Mouse (Mus musculus) large intestine, adult 2 months (tissue): Measurements from ENCODE around the gene Muc20. TPM values are rescaled to one million over a fixed set of nuclear protein-coding genes. Genes with fewer than 3 reads are reported as not detected.

ENCODE experiments used
- DNase-seq: peaks from one replicate; pipeline ENCODE4 v3.0.0-alpha.2; 2012; ENCODE audit warnings: low read depth, low spot score
- WGBS: fragments of 180-500 bp; shearing (Covaris S2); methylation state at CpG from one replicate; pipeline ENCODE4 v1.1.7; 2018; 5-methylcytosine and 5-hydroxymethylcytosine counted together
- polyA plus RNA-seq: library from polyadenylated mRNA; depleted of rRNA; stranded (reverse); fragments of >200 nt; gene quantifications from 2 replicates; pipeline ENCODE4 v1.2.3, GENCODE M21; 2012; rRNA removed

The Muc20 gene
- 0.05 TPM in 1 of 2 replicates, not detected in the other for polyA plus RNA-seq

DNA sequence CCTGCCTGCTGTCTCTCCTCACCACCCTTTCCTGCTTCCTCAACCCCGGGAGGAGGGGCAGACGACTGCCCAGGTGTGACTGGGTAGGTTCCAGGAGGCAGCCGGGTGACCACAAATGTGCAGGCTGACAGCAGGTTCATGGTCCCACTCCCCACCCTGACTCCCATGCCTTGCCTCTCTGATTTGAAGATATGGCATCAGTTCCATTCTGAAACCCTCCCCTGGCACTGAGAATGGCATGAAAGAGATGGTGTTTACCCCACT is at the start of gene Muc20:
Muc20 (minus strand) TSS at position 10 of the 264 bp plus-strand sequence.
- WGBS, result 40% methylated on average over 3 of the region's 3 CpGs
- no peak for DNase-seq

- WGBS, result 85% methylated on average over 4 of the region's 4 CpGs
- DNase-seq, result no peak
Measured at GRCm38 (mm10) chr16:32831501-32831900, 34.3 kb upstream of the Muc20 start.

DNA sequence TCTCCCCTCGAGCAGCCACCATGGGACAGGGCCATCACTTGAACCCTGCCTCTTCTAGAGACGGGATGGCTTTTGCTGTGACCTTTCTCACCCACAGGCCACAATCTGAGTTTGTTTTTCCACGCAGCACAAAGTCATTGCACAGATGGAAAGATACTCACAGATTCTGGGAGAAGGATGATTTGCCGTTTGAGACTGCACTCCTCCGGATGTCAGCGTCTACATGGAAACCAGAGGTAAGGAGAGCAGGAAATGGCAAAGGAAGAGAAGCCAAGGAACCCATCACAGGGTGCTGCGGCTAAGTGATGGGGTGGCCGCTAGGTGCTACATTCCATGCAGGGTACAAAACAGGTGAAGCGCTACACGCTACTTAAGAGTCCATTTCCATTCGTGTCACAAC is 31.9 kb upstream of the Muc20 start:
- 88% methylated on average over 11 of the region's 11 CpGs for WGBS

GRCm38 (mm10) chr16:32826521-32826920 is 29.3 kb upstream of the Muc20 start:
- DNase-seq, result no peak
- 95% methylated on average over 11 of the region's 11 CpGs for WGBS

More for the DNA sequence above, 31.9 kb upstream of the Muc20 start:
- no peak for DNase-seq

DNA sequence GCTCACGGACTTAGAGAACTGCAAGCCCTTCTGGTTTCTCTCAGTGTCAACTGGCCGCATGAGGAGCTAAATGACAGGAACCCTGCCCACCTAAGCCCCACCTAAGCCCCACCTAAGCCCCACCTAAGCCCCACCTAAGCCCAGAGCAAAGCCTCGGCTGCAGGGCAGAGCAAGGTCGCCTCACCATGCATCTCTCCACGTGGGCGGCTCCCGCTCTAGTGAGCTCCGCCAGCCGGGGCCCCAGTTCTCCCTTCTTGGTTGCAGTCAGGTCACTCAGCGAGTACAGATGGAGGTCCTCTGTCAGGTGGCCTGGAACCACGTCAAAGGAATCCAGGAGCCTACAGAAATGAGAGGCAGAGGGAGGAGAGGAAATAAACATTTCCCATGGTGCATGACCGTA is 28.1 kb upstream of the Muc20 start:
- no peak for DNase-seq
- WGBS, result 65% methylated on average over 12 of the region's 12 CpGs

GRCm38 (mm10) chr16:32824061-32824460 is 26.8 kb upstream of the Muc20 start:
- 94% methylated on average over 13 of the region's 13 CpGs for WGBS

GRCm38 (mm10) chr16:32823487-32823886 is 26.3 kb upstream of the Muc20 start:
- no peak for DNase-seq
- WGBS, result 84% methylated on average over 8 of the region's 8 CpGs

More at GRCm38 (mm10) chr16:32824061-32824460, 26.8 kb upstream of the Muc20 start:
- DNase-seq, result no peak

DNA sequence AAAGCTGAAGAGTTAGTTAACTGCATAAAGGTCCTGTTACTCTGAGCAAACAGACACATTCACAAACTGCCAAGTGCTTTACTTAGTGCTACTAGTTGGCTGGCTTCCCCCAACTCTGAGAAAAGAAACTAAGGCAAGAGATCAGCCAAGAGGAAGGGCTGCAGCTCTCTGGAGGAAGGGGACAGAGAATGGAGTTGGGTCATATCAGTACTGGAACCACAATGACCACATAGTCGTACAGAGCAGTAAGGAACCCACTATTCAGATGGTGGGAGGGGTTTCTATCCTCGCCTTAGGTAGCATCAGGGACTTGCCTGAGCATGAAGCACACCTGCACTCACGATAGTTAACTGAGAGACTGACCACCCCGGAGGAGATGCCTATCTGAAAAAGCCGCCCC is 25.6 kb upstream of the Muc20 start:
- 85% methylated on average over 5 of the region's 5 CpGs for WGBS
- no peak for DNase-seq

DNA sequence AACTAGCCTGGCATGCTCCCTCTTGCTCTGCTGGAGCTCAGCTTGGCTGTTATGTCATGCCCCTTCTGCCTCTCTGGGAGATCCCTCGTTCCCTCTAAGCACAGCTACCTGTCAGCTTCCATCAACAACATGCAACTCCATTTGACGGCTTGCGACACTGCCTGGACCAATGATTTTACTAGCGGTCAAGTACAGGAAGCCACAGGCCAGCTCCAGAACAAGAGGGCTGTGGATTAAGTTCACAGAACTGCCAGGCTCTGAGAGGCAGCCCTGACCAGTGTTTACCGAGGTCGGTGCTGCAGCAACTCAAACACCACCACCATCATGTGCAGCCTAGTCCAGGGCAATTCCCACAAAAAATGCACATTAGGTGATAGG is 25.2 kb upstream of the Muc20 start:
- no peak for DNase-seq
- 64% methylated on average over 6 of the region's 6 CpGs for WGBS

DNA sequence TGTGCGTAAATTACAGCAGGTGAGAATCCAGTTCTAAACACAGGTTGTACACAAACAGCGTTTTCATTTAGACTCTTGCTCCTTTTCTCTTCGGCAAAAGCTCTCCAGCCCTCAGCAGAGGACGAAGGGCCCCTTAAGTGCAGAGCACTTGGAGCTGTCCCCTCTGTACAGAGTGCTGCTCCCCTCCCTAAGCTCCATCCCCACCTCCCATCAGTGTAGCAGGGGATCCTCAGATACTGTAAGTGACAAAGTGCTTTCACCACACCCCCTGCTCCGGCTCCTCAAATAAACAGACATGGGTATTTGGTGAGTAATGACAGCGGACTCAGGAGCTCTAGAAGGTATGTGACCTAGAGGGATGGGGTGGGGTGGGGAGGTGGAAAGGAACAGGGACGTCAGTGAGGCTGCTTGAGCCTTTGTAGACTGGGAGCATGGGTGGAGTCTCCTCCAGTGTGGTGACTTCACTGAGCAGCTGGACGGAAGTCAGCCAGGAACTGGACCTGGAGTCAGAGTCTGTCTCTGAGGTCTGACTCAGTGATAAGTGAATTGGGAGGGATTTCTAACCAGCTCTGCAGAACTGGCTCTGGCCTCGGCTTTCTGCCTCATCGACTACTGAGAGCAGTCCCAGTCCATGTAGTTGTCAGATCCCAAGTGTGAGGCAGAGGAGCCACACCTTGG is 24.7 kb upstream of the Muc20 start:
- 55% methylated on average over 10 of the region's 10 CpGs for WGBS
- no peak for DNase-seq

- no peak for DNase-seq
- 68% methylated on average over 5 of the region's 5 CpGs for WGBS
Measured at GRCm38 (mm10) chr16:32818441-32818840, 21.2 kb upstream of the Muc20 start.

GRCm38 (mm10) chr16:32818036-32818435 is 20.8 kb upstream of the Muc20 start:
- no peak for DNase-seq
- 79% methylated on average over 4 of the region's 4 CpGs for WGBS

- 8% methylated on average over 6 of the region's 6 CpGs for WGBS
Measured at GRCm38 (mm10) chr16:32815160-32815605, 17.9 kb upstream of the Muc20 start.

GRCm38 (mm10) chr16:32814539-32814938 is 17.3 kb upstream of the Muc20 start:
- DNase-seq, result no peak
- WGBS, result 8% methylated on average over 14 of the region's 14 CpGs

More at GRCm38 (mm10) chr16:32815160-32815605, 17.9 kb upstream of the Muc20 start:
- DNase-seq, result no peak

DNA sequence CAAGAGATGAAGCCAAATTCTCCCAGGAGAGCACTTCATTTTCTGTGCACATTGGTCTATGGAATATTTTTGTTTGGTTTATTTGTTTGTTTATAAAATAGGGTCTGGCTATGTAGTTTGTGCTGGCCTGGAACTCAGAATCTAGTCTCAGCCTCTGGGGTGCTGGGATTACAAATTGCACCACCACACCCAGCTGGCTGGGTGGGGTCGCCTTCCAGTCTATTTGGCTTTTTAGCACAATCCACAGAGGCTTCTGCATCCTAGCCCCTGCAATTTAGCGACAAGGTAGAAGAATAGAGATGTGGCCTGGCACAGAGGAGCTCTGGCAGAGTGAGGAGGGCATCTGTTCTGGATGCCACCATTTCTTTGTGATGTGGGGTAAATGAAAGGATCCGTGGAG is 16.5 kb upstream of the Muc20 start:
- WGBS, result 71% methylated on average over 3 of the region's 3 CpGs
- no peak for DNase-seq

DNA sequence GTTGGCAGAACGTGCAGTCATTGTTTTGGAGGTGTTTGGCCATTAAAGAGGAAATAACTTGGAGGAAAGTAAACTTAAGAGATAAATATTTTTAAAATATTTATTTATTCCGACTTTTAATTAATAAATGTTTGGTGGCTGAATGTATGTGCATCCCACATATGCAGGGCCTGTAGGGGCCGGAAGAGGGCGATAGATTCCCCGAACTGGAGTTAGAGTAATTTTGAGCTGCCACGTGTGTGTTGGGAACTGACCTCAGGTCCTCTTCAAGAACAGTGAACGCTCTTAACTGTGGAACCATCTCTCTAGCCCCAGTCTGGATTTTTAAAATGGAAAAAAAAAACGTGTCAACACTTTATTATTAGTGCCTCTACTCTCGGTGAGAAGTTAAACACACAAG is 16.1 kb upstream of the Muc20 start:
- no peak for DNase-seq
- 54% methylated on average over 9 of the region's 9 CpGs for WGBS

DNA sequence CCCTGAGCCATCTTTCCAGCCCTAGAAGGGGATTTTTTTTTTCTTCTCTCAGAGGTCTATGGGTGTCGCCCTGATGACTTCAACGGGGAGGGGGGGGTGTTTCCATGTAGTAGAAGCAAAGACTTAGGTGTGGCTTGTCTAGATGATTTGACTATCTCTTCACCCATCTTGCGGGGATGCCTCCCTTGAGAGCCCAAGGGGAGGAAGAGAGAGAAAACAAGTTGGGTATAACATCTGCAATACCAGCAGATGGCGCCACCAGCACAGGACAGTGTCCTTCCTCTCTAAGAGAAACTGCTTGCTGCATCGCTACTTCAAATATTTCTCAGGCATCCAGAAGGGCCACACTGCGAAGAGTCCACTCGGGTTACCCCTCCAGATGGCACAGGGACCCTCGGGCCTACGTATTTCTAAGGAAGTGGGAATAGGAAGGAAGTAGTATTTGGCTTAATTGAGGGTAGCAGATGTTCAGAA is 15.7 kb upstream of the Muc20 start:
- DNase-seq, result peak; percentile 66
- WGBS, result 1% methylated on average over 9 of the region's 9 CpGs

- no peak for DNase-seq
- 32% methylated on average over 4 of the region's 4 CpGs for WGBS
Measured at GRCm38 (mm10) chr16:32810321-32810720, 13.1 kb upstream of the Muc20 start, which contains the start of gene Smbd1. Gene Smbd1 (minus strand): TSS chr16:32810477.

- DNase-seq, result no peak
- 57% methylated on average over 8 of the region's 8 CpGs for WGBS
Measured at GRCm38 (mm10) chr16:32807408-32808185, 10.4 kb upstream of the Muc20 start.

DNA sequence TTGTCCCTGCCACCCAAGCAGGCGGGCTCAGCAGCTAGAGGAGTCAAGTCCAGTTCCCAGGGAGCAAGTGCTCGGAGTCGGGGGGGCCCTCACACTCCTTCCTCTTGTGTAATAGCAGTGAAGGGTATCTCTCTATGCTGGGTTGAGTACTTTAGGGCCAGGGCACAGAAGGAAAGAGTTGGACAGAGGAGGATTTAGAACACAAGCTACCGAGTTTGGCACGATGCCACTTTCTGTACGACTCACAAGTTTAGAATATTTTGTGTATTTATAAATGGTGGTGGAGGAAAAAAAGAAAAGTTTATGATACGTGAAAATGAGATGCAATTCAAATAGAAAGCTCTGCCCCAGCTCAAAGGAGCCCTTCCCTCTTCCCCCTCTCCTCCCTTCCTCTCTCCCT is 7.9 kb upstream of the Muc20 start:
- no peak for DNase-seq
- WGBS, result 49% methylated on average over 7 of the region's 7 CpGs

DNA sequence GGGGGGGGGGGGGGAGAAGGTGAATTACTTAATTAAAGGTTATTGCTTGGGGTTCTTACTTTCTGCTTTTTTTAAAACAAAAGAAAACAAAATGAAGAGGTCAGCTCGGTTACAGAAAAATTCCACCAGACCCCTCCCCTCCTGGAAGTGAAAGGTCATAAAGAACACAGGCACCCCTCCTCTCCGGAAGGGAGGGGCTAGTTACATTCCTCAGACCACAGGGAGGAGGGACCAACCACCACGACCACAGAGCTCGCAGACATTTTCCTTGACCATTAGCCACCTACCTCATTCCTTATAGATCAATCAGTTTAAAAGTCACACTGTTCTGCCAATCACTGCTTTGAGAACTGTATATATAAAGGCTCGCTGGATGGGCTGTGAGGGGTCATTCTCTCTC is 6.7 kb upstream of the Muc20 start:
- 57% methylated on average over 5 of the region's 5 CpGs for WGBS
- DNase-seq, result no peak
